Mouse (Mus musculus) forelimb bud, embryonic 11.5 days (tissue): ENCODE measurements around the gene Zfyve19.

Source experiments
- DNase-seq: peaks from one replicate; pipeline ENCODE4 v3.0.0-alpha.2; 2012; ENCODE audit warnings: low read depth, low spot score

The Zfyve19 gene

DNA sequence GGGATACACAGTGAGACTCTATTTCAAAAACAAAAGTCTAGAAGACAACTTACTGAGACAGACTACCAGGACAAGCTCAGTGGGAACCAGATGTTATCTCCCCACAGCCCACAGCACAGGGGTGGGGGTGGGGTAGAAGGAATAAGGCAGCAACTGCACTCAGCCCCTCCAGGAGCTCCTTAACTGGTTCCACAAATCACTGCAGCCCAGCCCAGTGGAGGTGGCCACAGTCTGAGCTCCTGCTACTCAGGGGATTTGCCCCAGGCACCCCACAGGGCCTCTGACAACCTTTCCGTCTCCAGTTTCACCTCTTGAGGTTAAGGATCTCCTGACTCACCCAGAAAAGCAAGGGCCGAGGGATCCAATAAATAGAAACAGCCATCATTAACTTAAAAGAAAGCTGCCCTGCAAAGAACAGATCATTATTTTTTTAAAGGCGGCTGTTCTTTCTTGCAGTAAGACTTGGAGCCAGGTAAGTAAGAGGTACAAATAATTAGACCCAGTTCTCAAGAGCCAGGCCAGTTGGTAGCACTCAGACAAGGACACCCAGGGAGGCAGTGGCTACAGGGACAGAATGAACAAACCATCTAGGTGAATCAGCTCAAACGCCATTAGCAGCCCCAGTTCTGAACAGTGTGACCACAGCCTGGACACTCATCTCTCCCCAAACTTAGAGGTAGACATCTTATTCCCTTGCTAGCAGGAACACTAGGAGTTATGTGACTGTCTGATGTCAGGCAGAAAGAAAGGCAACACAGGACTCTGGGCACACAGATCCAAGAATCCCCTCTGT lies 11.9 kb upstream of the Zfyve19 start:
- peak; percentile 61 for DNase-seq

DNA sequence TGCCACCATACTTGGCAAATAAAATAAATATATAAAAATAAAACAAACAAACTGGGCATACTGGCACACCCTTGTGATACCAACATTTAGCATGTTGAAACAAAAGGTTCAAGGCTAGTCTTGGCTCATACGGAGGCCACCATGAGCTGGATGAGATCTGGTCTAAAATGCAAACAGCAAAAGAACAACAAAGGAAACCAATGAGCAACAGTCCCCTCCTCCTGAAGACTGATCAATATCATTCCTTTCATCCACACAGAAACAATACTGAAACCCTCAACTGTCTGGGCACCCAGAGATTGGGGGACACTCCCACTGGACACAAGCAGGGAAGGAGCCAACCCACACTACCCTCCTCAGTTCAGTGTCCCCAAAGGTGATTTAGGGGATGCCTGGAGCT lies 10.9 kb upstream of the Zfyve19 start:
- DNase-seq: no peak

DNA sequence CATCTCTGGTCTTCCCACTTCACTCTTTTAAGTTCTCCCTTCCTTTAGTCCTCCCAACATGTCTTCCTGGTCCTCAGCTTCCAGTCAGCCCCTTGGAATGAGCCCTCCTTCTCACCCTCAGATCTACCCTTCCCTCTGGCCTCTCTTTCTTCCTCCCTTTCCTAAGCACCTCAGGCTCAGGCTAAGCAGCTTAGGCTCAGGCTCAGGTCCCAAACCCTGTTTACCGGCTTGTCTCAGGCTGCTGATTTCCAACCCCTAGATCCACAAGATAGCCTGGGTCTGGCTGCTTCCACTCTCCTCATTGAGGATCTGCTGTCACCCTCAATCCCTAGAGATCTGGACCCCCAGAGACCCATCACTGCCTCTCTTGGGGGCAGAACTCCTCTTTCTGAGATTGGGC lies 10.4 kb upstream of the Zfyve19 start:
- DNase-seq: no peak

DNA sequence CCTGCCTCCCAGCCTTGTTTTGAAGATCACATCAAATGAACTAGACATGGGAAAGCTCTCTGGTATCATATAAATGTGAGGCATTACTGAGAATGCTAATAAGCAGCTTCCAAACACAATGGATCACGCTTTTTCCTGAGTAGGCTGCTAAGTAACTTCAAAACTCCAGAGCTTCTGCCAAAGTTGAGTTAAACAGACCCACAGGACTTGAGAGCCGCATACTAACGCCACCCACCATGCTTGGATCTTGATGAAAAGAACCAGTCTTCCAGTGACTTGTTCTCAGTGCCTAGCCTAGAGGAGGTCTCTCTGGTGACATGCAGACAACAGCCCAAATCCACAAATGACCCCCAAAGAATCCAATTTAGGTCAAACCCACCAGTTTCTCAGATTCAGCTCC lies 9.5 kb upstream of the Zfyve19 start:
- no peak for DNase-seq

DNA sequence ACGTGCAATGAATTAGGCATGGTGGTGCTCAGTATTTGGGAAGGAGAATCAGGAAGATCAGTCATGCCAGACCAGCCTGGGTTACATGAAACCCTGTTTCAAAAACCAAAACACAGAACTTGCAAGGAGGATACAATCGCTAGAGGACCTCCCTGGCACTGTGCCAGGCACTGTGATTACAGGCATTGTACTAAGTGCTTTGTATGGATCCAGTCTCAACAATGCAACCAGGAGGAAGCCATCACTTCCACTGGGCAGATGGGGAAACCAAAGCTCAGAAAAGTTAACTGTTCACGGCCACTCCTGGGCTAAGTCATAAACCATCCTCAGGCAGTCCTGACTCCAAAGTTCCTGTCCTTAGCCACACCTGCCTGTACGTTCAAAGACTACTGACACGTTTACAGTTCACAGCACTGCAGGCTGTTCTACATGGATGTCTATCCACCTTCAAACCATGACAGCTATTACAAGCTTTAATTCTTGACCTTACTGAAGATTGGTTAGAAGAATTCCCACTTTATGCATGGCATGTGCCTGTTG lies 5.4 kb upstream of the Zfyve19 start:
- no peak for DNase-seq

DNA sequence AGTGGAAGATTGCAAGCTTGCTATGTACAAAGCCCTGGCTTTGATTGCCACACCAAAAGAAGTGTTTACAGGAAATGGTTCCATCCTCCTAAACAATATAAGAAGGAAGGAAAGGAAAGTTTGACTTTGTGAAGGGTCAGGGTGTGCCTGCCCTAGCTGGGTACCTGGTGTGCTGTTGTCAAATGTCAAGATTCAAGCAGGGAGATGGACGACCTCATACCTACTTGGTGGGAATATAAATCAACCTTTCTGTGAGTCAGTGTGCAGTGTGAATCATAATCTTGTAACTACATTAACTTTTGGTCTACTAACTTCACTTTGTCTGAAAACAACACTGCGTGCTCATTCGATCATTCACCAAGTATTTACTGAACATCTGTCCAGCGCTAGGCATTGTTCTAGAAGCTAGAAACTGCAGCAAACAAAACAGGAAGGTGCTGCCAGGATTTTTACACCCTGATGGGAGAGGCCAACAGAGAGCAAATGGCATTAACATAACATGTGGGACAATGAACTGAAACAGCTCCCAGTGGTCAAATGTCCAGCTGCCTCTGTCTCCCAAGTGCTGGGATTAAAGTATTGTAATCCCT lies 4.5 kb upstream of the Zfyve19 start:
- DNase-seq: no peak

DNA sequence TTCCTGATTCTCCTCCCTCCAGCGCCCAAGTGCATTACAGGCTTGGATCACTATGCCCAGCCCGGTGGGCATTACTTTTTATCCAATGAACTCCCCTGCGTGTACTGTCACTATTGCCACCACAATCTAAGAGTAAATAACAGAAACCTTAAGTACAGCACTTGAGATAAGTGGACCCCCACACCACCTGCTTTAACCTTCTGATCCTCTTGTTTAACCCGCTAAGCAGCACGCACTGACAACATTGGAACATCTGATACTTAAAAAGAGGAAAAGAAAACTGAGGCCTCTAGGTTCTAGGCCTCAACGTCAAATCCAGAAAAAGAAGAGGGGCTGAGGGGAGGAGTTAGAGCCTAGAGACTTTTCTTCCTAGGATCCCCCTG lies 465 bp upstream of the Zfyve19 start:
- DNase-seq: no peak

DNA sequence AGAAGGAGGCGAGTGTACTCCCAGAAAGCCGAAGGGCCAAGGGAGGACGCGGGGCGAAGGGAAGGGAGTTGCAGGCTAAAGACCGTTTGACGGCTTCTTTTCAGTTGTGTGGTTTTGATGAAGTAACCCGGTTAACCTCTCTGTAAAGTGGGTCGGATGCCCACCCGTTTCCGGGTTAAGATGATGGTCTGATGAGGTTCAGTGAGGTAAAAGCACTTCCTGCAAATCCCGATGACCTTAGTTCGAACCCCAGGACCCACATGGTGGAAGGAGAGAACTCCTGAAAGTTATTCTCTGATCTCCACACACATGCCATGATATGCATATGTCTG lies 725 bp downstream of the Zfyve19 start:
- DNase-seq: peak; percentile 16

DNA sequence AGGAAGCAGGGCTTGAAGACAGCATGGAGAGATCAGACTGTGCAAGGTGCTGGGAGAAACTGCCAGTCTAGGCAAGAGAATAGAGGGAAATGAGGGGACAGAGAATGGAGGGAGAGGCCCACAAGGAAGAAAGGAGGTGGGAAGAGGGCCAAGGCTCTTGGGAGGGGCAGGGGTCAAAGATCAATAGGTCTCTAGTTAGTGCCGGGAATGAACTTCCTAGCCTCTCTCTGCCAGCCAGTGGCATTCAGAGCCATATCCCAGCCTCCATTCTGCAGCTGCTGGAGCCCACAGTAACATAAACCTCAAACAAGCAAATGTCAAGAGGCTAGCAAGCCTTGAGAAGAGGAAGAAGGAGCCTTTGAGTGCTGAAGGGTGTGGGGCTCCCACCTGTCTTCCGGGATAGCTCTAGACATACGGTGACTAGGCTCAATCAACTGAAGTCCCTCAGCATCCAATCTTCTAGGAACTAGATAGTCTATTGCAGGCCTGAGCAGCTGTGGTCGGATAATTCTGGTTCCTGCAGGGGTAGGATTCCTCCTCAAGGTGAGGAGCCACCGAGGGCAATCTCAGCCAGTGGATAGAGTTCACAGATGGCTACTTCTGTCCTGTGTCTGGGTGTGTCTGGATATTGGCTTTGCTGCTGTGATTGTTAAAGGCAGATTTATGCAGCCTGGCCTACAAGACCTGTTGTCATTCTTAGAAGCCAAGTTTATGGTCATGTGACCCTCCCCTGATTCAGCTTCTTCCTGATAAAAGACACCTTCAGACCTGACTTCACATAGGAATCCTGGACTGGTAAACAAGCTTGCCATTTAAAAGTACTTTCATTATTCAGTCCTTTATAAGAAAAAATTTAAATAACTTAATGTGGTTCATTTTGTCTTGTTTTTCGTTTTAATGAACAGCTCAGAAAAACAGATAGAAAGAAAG lies 21.6 kb downstream of the Zfyve19 start, which contains the start of gene Ppp1r14d:
TSS of gene Ppp1r14d (minus strand) at position 132 of the 930 bp plus-strand sequence.
- no peak for DNase-seq

DNA sequence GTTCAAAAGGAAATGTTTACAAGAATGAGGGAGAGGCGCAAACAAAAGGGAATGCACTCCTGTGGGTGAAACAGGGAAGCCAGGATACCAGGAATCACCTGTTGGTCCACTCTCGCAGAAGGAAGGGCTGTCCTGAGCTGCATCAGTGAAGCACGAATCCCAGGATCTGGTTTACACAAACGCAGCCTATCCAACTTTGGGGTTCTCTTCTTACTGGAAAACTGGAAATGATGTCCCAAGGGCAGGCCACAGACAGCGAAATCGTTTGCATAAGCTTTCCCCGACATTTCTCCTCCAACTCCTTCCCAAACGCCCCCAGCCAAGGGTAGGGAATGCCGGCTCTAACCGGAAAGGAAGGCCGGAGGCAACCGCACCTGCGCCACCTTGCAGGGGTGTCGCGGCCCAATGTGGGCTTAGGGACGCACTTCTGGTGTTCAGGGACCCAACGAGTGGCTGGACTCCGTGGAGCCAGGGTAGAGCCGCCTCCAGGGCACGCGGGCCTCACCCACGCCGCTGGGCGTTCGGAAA lies 28.3 kb downstream of the Zfyve19 start:
- no peak for DNase-seq

DNA sequence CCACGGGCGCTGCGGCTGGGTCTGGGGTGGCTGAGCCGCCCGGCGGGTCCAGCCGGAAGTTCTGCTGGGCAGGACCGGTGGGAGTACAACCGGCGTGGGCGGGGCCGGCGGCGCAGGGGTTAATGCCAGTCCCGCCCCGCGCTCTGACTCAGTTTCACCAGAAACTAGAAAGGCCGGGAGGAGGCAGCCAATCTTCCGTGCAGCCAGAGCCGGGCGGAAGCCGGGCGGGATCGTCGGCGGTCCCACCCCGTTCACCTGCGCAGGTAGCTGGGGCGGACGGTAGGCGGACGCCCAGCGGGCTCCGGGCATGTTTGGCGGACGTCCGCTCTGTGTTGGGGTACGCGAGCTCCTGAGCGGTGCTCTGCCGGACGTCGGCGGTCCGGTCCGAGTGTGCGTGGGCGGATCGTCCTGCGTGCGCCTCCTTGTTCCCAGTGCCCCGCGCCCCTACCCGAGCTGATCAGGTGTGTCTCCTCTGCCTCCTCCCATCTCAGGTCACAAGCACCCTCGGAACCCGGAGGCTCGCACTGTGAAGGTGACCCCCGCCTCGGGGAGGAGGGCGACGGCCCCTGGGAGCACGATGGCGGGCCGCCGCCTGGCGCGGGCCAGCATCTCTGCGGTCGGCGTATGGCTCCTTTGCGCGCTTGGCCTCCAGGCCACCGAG lies 28.9 kb downstream of the Zfyve19 start, which contains the start of gene Spint1:
TSS of gene Spint1 (plus strand) at position 153 of the 661 bp plus-strand sequence.
- no peak for DNase-seq

DNA sequence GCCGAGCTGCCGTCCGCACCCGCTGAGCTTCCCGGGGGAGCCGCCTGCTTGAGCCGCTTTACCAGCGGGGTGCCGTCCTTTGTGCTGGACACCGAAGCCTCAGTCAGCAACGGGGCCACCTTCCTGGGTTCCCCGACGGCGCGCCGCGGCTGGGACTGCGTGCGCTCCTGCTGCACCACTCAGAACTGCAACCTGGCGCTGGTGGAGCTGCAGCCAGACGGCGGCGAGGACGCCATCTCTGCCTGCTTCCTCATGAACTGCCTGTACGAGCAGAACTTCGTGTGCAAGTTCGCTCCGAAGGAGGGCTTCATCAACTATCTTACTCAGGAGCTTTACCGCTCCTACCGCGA lies 29.4 kb downstream of the Zfyve19 start:
- no peak for DNase-seq

DNA sequence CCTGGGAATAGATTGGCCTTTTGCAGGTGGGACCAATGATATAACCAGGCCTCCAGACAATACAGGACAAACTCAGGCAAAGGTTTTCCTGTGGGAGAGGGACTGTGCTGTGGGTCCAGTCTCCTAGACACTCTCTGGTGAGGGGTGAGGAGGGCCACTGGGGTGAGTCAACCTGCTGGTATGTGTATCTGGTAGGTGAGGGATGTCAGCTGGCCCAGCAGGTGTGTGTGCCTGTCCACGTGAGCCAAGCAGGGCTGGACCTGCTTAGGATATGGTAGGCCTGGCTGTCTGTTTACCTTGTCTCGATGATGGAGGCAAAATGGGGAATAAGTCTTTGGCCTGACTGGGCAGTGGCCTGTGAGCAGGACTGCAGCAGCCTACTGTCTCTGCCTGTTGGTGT lies 30.3 kb downstream of the Zfyve19 start:
- DNase-seq: no peak

DNA sequence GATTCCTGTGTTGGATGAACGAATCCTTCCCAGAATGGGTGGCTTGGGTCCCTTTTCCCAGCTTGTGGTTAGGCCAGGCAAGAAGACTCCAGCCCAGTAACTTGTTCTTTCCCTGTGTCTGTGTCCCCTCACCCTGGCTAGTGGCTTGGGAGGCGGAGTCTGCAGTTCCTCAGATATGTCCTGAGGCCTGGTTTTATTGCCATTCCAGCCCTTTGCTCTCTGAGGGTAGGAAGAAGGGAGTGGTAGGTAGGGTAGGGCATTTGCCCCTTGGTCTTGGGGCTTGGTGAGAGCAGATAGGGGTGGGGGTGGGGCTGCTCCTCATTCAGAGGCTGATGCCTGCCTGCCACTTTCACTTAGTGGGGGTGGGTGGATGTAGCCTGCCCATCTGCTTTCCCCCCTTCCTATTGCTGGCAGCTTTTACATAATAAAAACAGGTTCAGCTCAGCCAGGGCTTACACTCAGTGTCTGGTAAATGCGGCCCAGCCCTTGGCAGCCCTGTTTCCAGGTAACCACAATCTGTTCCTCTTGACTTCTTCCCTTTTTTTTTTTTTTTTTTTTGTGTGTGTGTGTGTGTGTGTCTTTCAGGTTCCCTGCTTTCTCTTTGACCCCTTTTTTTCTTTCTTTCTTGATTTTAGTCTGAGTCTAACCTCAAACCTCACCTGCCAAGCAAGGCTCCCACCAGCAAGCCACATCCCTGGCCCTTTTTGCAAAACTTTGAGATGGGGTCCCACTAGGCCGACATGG lies 31.8 kb downstream of the Zfyve19 start:
- no peak for DNase-seq

DNA sequence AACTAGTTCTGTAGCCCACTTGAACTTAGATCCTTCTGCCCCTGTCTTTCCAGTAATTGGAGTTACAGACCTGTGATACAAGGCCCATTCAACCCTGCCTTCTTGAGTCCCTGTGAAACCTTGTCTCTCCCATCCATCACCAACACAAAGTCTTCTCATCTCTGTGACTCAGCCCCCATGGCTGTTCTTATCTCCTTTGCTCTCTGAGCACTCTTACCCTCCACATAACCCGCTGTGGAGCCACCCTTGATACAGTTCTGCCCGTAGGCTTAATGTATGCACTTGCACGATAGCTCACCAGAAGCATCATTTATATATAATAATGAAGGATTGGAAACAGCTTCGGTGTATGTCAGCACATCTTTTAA lies 32.4 kb downstream of the Zfyve19 start:
- no peak for DNase-seq

DNA sequence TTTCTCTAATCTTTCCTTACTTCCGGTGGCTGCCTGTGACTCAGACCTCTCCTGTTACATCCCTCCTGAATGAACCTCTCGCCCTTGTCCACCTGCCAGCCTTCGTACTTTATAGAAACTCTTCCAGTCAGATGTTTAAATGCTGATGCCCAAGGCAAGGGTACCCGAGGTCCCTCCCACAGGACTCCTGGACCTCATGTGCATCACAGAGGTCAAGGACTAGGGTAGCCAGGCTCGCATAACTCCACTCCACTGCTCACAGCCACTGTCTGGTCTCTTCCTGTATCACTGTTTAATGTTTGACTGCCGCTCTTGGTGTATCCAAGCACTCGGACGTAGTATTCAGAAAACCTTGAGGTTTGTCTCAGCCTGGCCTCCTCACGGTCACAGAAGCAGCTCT lies 34.1 kb downstream of the Zfyve19 start:
- no peak for DNase-seq

DNA sequence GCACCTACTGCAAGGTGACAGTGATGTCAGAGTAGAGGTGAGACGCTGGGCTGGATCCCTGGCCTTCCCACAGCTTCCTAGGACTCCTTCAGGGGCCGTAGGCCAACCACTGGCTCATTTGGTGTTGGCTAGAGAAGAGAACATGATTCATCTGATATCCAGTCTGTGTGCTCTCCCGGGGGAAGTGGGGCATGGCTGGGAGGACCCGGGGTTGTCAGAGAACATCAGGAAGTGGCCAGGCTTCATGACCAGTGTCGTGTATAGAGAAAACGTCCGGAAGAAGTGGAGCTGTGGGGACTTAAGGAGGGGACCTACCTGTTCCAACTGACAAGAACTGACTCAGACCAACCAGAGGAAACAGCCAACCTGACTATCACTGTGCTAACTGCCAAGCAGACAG lies 36.8 kb downstream of the Zfyve19 start:
- no peak for DNase-seq

DNA sequence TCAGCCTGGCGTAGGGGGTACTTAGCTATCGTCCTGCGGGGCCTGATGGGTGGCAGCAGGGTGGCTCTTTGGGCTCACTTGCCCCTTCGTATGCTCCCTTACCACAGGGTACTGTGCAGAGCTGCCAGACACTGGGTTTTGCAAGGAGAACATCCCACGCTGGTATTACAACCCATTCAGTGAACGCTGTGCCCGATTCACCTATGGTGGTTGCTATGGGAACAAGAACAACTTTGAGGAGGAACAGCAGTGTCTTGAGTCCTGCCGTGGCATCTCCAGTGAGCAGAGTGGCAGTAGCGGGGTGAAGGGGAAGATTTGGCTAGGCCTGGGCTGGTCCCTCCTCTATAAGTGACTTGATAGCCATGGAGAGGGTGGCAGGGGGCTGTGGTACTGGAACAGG lies 39.5 kb downstream of the Zfyve19 start:
- no peak for DNase-seq

DNA sequence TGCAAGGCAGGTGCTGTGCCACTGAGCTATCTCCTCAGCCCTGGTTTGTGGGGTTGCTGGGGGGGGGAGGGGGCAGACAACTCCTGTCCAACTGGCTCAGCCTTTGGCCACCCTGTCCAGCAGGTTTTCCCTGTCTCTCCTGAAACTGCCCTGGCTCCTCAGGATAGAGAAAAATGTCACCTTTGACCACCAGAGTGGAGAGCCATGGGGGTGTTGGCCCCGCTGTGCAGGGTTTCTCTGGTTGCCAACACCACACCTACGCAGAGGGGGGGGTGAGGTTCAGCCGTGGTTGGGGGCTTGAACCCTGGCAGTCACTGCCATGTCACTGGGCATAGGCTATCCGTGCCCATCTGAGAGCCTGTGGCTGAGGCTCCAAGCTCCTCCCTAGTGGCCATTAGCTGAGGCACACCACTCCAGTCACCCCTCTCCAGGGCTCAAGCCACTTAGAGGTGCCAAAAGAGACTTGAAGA lies 41.2 kb downstream of the Zfyve19 start:
- DNase-seq: no peak

DNA sequence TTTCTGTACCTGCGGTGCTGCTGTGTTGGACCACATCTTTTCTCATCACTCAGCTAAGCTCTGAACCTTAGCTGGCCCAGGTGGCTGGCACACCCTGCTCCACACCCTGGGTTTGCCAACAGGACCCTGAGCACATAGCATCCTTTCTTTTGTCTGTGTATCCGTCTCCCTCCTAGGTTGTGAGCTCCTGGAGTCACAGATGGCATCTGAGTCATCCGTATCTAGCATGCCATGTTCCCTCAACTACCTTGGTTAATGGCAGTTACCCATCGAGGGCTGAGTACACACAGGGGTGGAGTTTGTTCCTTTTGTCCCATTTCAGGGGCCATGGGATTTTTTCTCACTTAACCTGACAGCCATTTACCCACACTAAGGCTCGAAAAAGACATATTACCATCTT lies 42.0 kb downstream of the Zfyve19 start:
- DNase-seq: no peak
